Mouse (Mus musculus) C2C12 (cell line): Measurements from ENCODE around the gene Eln.

Source experiments
- CTCF ChIP-seq: IDR thresholded peaks from one replicate; pipeline ENCODE4 v1.5.1; 2011; ENCODE audit not compliant: control insufficient read depth, insufficient read depth, insufficient read length
- MYOD1 ChIP-seq: IDR thresholded peaks from one replicate; pipeline ENCODE4 v1.6.1; 2011; ENCODE audit warnings: low read depth; ENCODE audit not compliant: control insufficient read depth, insufficient read length
- USF1 ChIP-seq: IDR thresholded peaks from one replicate; pipeline ENCODE4 v1.6.1; 2011; ENCODE audit warnings: low read depth, mild to moderate bottlenecking, control low read depth, moderate library complexity

GRCm38 (mm10) chr5:134754096-134754495 lies 7.0 kb upstream of the Eln start:
- TF ChIP-seq CTCF (no peak), USF1 (no peak), MYOD1 (no peak)
